Mouse (Mus musculus): Measurements from ENCODE around the gene Gm21149. TPM values are rescaled to one million over a fixed set of nuclear protein-coding genes. Genes with fewer than 3 reads are reported as not detected.
"Not testable (repeated sequence)": the region's sequence is repeated elsewhere in the genome, so short reads cannot be mapped to it uniquely, and the experiment has no call there.

Gm21149 gene
- total RNA-seq (2021), result not detected
- long read RNA-seq, experiment 1, result 0 reads
- long read RNA-seq, experiment 2, result 0 reads

GRCm38 (mm10) chr5:15476423-15476822, at the start of gene Gm21149:
Gm21149 (minus strand) TSS chr5:15476523.
- intact Hi-C loops (cut with DNase I); H3K4me3 ChIP-seq; H3K27ac ChIP-seq; DNase-seq: not testable (repeated sequence)

- H3K27ac ChIP-seq; intact Hi-C loops (cut with DNase I); H3K4me3 ChIP-seq: not testable (repeated sequence)
- DNase-seq, result peak; percentile 20
- peak; percentile 22; the same call in 1 of the 2 replicates for TF ChIP-seq CTCF (IDR thresholded peaks at IDR 0.05)
These were observed 46.1 kb upstream of the Gm21149 start for GRCm38 (mm10) chr5:15522470-15522869.

- intact Hi-C loops (cut with DNase I), result not testable (repeated sequence)
These were observed 45.7 kb upstream of the Gm21149 start for GRCm38 (mm10) chr5:15522028-15522427.

GRCm38 (mm10) chr5:15520418-15520817, 44.1 kb upstream of the Gm21149 start:
- H3K27ac ChIP-seq; DNase-seq; H3K4me3 ChIP-seq; intact Hi-C loops (cut with DNase I): not testable (repeated sequence)
- TF ChIP-seq CTCF (IDR thresholded peaks at IDR 0.05), result peak; percentile 50

More at GRCm38 (mm10) chr5:15522028-15522427, 45.7 kb upstream of the Gm21149 start:
- not testable (repeated sequence) for DNase-seq, H3K4me3 ChIP-seq, H3K27ac ChIP-seq

GRCm38 (mm10) chr5:15517150-15517549, 40.8 kb upstream of the Gm21149 start:
- H3K27ac ChIP-seq; DNase-seq; H3K4me3 ChIP-seq; intact Hi-C loops (cut with DNase I): not testable (repeated sequence)

- intact Hi-C loops (cut with DNase I); H3K27ac ChIP-seq; DNase-seq; H3K4me3 ChIP-seq: not testable (repeated sequence)
These were observed 35.9 kb upstream of the Gm21149 start for GRCm38 (mm10) chr5:15512236-15512635.

- intact Hi-C loops (cut with DNase I); H3K4me3 ChIP-seq; H3K27ac ChIP-seq; DNase-seq: not testable (repeated sequence)
These were observed 33.6 kb upstream of the Gm21149 start for GRCm38 (mm10) chr5:15509911-15510310.

GRCm38 (mm10) chr5:15508460-15509451, 32.4 kb upstream of the Gm21149 start:
- DNase-seq; intact Hi-C loops (cut with DNase I); H3K27ac ChIP-seq; H3K4me3 ChIP-seq: not testable (repeated sequence)
- peak; percentile 37 for TF ChIP-seq CTCF (IDR thresholded peaks at IDR 0.05)

- H3K4me3 ChIP-seq; intact Hi-C loops (cut with DNase I); DNase-seq; H3K27ac ChIP-seq: not testable (repeated sequence)
These were observed 31.6 kb upstream of the Gm21149 start for GRCm38 (mm10) chr5:15507757-15508459.

GRCm38 (mm10) chr5:15507309-15507619, 30.9 kb upstream of the Gm21149 start:
- DNase-seq, result no peak
- no peak for TF ChIP-seq CTCF (IDR thresholded peaks at IDR 0.05)
- intact Hi-C loops (cut with DNase I), result no loop called here

GRCm38 (mm10) chr5:15506575-15507308, 30.4 kb upstream of the Gm21149 start:
- intact Hi-C loops (cut with DNase I), result no loop called here
- Histone ChIP-seq H3K4me3 (peak overlapping the region; percentile 61), H3K27ac (peak overlapping the region; percentile 46)
- DNase-seq, result peak; percentile 43
- TF ChIP-seq CTCF (IDR thresholded peaks at IDR 0.05), result peak; percentile 67

More at GRCm38 (mm10) chr5:15507309-15507619, 30.9 kb upstream of the Gm21149 start:
- no peak overlapping the region for H3K4me3 ChIP-seq
- H3K27ac ChIP-seq, result no peak overlapping the region

- peak; percentile 54 for TF ChIP-seq CTCF (IDR thresholded peaks at IDR 0.05)
- H3K27ac ChIP-seq; H3K4me3 ChIP-seq; intact Hi-C loops (cut with DNase I): not testable (repeated sequence)
- DNase-seq, result peak; percentile 31
These were observed 22.6 kb upstream of the Gm21149 start for GRCm38 (mm10) chr5:15498774-15499400.

GRCm38 (mm10) chr5:15498350-15498749, 22.0 kb upstream of the Gm21149 start:
- H3K27ac ChIP-seq; intact Hi-C loops (cut with DNase I); H3K4me3 ChIP-seq; DNase-seq: not testable (repeated sequence)

- H3K4me3 ChIP-seq; H3K27ac ChIP-seq; intact Hi-C loops (cut with DNase I); DNase-seq: not testable (repeated sequence)
These were observed 14.6 kb upstream of the Gm21149 start for GRCm38 (mm10) chr5:15490934-15491333.
